Mouse (Mus musculus): ENCODE data around the gene Gm21969. TPM values are rescaled to one million over a fixed set of nuclear protein-coding genes. Genes with fewer than 3 reads are reported as not detected.

Gene Gm21969
- not detected in 2 replicates for polyA plus RNA-seq (2014; fragmentation: Nextera tagmentation; extraction: Ambion mirVana)

GRCm38 (mm10) chr4:139602357-139603244 lies at the start of gene Gm21969:
Gene Gm21969, plus strand, starts transcription at chr4:139603186.
- 35% methylated on average over 14 of the region's 14 CpGs for WGBS (ENCODE audit: insufficient replicate concordance)
- Histone ChIP-seq H3K36me3 (ENCODE audit: control insufficient read depth, insufficient read depth, low read length) (peaks cover 5% of the 10 kb centered on the region; the same call in 1 of the 2 replicates), H3K4me3 (ENCODE audit: low read depth, low read length) (no peak within 1 kb of the TSS), H3K27me3 (ENCODE audit: control insufficient read depth, insufficient read depth, low read length) (no peaks in the 10 kb centered on the region), H3K4me2 (peak within 1 kb of the TSS; percentile 45), H3K9ac (ENCODE audit: low read depth, low read length) (peak within 1 kb of the TSS; percentile 69), H3K4me1 (ENCODE audit: control insufficient read depth, insufficient read depth, low read length) (peaks cover 56% of the 10 kb centered on the region), H3K9me3 (replicated peaks; ENCODE audit: control insufficient read depth, low read length) (no peaks in the 10 kb centered on the region), H3K27ac (ENCODE audit: low read depth, low read length) (peak within 1 kb of the TSS; percentile 86)
- ATAC-seq (replicated peaks; ENCODE audit: insufficient number of reproducible peaks, low FRiP score, low TSS enrichment), result no peak

- ATAC-seq (replicated peaks; ENCODE audit: insufficient number of reproducible peaks, low FRiP score, low TSS enrichment), result no peak
- Histone ChIP-seq H3K27me3 (ENCODE audit: control insufficient read depth, insufficient read depth, low read length) (no peaks in the 10 kb centered on the region), H3K36me3 (ENCODE audit: control insufficient read depth, insufficient read depth, low read length) (no peaks in the 10 kb centered on the region), H3K27ac (ENCODE audit: low read depth, low read length) (no peak overlapping the region), H3K4me1 (ENCODE audit: control insufficient read depth, insufficient read depth, low read length) (no peaks in the 10 kb centered on the region; the same call in 1 of the 2 replicates), H3K9me3 (replicated peaks; ENCODE audit: control insufficient read depth, low read length) (0 out of 2 replicates have a peak, but pooled peaks cover 5% of the 10 kb centered on the region), H3K4me3 (ENCODE audit: low read depth, low read length) (no peak overlapping the region), H3K4me2 (no peak overlapping the region), H3K9ac (ENCODE audit: low read depth, low read length) (no peak overlapping the region)
- 84% methylated on average over 11 of the region's 11 CpGs for WGBS (ENCODE audit: insufficient replicate concordance)
Measured at GRCm38 (mm10) chr4:139555235-139555634, 47.8 kb upstream of the Gm21969 start.

GRCm38 (mm10) chr4:139555951-139556350 lies 47.0 kb upstream of the Gm21969 start:
- Histone ChIP-seq H3K36me3 (ENCODE audit: control insufficient read depth, insufficient read depth, low read length) (no peaks in the 10 kb centered on the region), H3K4me3 (ENCODE audit: low read depth, low read length) (no peak overlapping the region), H3K4me2 (peak overlapping the region; percentile 35), H3K4me1 (ENCODE audit: control insufficient read depth, insufficient read depth, low read length) (no peaks in the 10 kb centered on the region; the same call in 1 of the 2 replicates), H3K27me3 (ENCODE audit: control insufficient read depth, insufficient read depth, low read length) (no peaks in the 10 kb centered on the region), H3K9ac (ENCODE audit: low read depth, low read length) (0 out of 2 replicates have a peak overlapping the region, but pooled peaks have one; percentile 28), H3K27ac (ENCODE audit: low read depth, low read length) (no peak overlapping the region), H3K9me3 (replicated peaks; ENCODE audit: control insufficient read depth, low read length) (0 out of 2 replicates have a peak, but pooled peaks cover 5% of the 10 kb centered on the region)
- WGBS (ENCODE audit: insufficient replicate concordance), result 47% methylated on average over 19 of the region's 19 CpGs
- ATAC-seq (replicated peaks; ENCODE audit: insufficient number of reproducible peaks, low FRiP score, low TSS enrichment), result peak; percentile 55; the same call in 1 of the 2 replicates

GRCm38 (mm10) chr4:139568361-139568760 lies 34.6 kb upstream of the Gm21969 start:
- no peak overlapping the region for H3K9ac ChIP-seq (ENCODE audit: low read depth, low read length)
- ATAC-seq (replicated peaks; ENCODE audit: insufficient number of reproducible peaks, low FRiP score, low TSS enrichment), result no peak
- no peaks in the 10 kb centered on the region for H3K9me3 ChIP-seq (replicated peaks; ENCODE audit: control insufficient read depth, low read length)
- no peaks in the 10 kb centered on the region for H3K4me1 ChIP-seq (ENCODE audit: control insufficient read depth, insufficient read depth, low read length)
- H3K4me3 ChIP-seq (ENCODE audit: low read depth, low read length), result no peak overlapping the region
- no peak overlapping the region for H3K27ac ChIP-seq (ENCODE audit: low read depth, low read length)
- H3K4me2 ChIP-seq, result no peak overlapping the region
- peaks cover 4% of the 10 kb centered on the region; the same call in 1 of the 2 replicates for H3K27me3 ChIP-seq (ENCODE audit: control insufficient read depth, insufficient read depth, low read length)
- WGBS (ENCODE audit: insufficient replicate concordance), result 71% methylated on average over 15 of the region's 15 CpGs
- no peaks in the 10 kb centered on the region for H3K36me3 ChIP-seq (ENCODE audit: control insufficient read depth, insufficient read depth, low read length)

- Histone ChIP-seq H3K9me3 (replicated peaks; ENCODE audit: control insufficient read depth, low read length) (no peaks in the 10 kb centered on the region), H3K27ac (ENCODE audit: low read depth, low read length) (no peak overlapping the region), H3K4me2 (no peak overlapping the region), H3K36me3 (ENCODE audit: control insufficient read depth, insufficient read depth, low read length) (no peaks in the 10 kb centered on the region), H3K9ac (ENCODE audit: low read depth, low read length) (no peak overlapping the region), H3K4me3 (ENCODE audit: low read depth, low read length) (no peak overlapping the region), H3K27me3 (ENCODE audit: control insufficient read depth, insufficient read depth, low read length) (peaks cover 4% of the 10 kb centered on the region; the same call in 1 of the 2 replicates), H3K4me1 (ENCODE audit: control insufficient read depth, insufficient read depth, low read length) (peaks cover 6% of the 10 kb centered on the region)
- no peak for ATAC-seq (replicated peaks; ENCODE audit: insufficient number of reproducible peaks, low FRiP score, low TSS enrichment)
- WGBS (ENCODE audit: insufficient replicate concordance), result 75% methylated on average over 10 of the region's 10 CpGs
Measured at GRCm38 (mm10) chr4:139570756-139571155, 32.2 kb upstream of the Gm21969 start.

GRCm38 (mm10) chr4:139572928-139573512 lies 30.0 kb upstream of the Gm21969 start:
- Histone ChIP-seq H3K4me1 (ENCODE audit: control insufficient read depth, insufficient read depth, low read length) (peaks cover 18% of the 10 kb centered on the region), H3K27me3 (ENCODE audit: control insufficient read depth, insufficient read depth, low read length) (peaks cover 4% of the 10 kb centered on the region; the same call in 1 of the 2 replicates), H3K9ac (ENCODE audit: low read depth, low read length) (no peak overlapping the region), H3K4me2 (no peak overlapping the region; the same call in 1 of the 2 replicates), H3K36me3 (ENCODE audit: control insufficient read depth, insufficient read depth, low read length) (no peaks in the 10 kb centered on the region), H3K27ac (ENCODE audit: low read depth, low read length) (no peak overlapping the region), H3K9me3 (replicated peaks; ENCODE audit: control insufficient read depth, low read length) (no peaks in the 10 kb centered on the region), H3K4me3 (ENCODE audit: low read depth, low read length) (no peak overlapping the region)
- no peak for ATAC-seq (replicated peaks; ENCODE audit: insufficient number of reproducible peaks, low FRiP score, low TSS enrichment)
- WGBS (ENCODE audit: insufficient replicate concordance), result 81% methylated on average over 12 of the region's 12 CpGs

DNA sequence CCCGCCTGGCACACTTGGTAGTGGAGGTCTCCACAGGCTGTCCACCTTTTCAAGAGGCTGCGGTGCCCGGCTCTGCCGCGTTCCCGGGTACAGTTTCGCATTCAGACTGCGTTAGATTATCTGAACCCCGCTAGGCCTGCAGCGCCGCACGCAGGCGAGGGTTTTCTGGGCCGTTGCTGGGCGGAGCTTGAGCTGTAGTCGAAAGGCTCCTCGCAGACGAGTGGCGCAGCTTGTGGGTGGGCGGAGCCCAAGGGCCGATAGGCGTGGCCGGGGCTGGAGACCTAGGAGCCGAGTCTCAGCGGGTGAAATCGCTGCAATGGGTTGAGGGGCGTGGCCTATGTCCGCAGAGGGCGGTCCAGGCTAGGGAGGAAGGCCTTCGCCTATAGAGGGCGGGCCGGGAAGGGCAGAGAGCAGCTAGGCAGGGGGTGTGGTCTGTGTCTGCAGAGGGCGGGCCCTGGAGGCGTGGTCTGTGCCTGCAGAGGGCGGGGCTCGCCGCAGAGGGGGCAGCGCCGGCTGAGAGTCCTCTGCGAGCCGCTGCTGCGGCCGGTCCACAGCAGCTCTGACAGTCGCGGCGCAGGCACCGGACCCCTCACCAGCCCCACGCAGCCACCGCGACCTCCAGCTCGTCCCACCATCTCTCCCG lies 28.7 kb upstream of the Gm21969 start:
- H3K9me3 ChIP-seq (replicated peaks; ENCODE audit: control insufficient read depth, low read length), result no peaks in the 10 kb centered on the region
- peaks cover 4% of the 10 kb centered on the region; the same call in 1 of the 2 replicates for H3K27me3 ChIP-seq (ENCODE audit: control insufficient read depth, insufficient read depth, low read length)
- H3K36me3 ChIP-seq (ENCODE audit: control insufficient read depth, insufficient read depth, low read length), result no peaks in the 10 kb centered on the region
- peak overlapping the region; percentile 91 for H3K9ac ChIP-seq (ENCODE audit: low read depth, low read length)
- peak overlapping the region; percentile 85 for H3K27ac ChIP-seq (ENCODE audit: low read depth, low read length)
- ATAC-seq (replicated peaks; ENCODE audit: insufficient number of reproducible peaks, low FRiP score, low TSS enrichment), result peak; percentile 97
- WGBS (ENCODE audit: insufficient replicate concordance), result under 1% methylated on average over 48 of the region's 52 CpGs
- H3K4me3 ChIP-seq (ENCODE audit: low read depth, low read length), result peak overlapping the region; percentile 86
- peak overlapping the region; percentile 94 for H3K4me2 ChIP-seq
- H3K4me1 ChIP-seq (ENCODE audit: control insufficient read depth, insufficient read depth, low read length), result peaks cover 27% of the 10 kb centered on the region
